Mouse (Mus musculus): Measurements from ENCODE around the gene Arhgap23.
A peak's percentile ranks its signal among the peaks of the same experiment; 100 is the strongest.

The Arhgap23 gene

GRCm38 (mm10) chr11:97506331-97506730, 91.0 kb downstream of the Arhgap23 start:
- no peak for DNase-seq (ENCODE audit: low spot score)

GRCm38 (mm10) chr11:97508198-97508597, 92.9 kb downstream of the Arhgap23 start:
- no peak for DNase-seq (ENCODE audit: low spot score)

GRCm38 (mm10) chr11:97509058-97509457, 93.7 kb downstream of the Arhgap23 start:
- DNase-seq (ENCODE audit: low spot score) = no peak

DNA sequence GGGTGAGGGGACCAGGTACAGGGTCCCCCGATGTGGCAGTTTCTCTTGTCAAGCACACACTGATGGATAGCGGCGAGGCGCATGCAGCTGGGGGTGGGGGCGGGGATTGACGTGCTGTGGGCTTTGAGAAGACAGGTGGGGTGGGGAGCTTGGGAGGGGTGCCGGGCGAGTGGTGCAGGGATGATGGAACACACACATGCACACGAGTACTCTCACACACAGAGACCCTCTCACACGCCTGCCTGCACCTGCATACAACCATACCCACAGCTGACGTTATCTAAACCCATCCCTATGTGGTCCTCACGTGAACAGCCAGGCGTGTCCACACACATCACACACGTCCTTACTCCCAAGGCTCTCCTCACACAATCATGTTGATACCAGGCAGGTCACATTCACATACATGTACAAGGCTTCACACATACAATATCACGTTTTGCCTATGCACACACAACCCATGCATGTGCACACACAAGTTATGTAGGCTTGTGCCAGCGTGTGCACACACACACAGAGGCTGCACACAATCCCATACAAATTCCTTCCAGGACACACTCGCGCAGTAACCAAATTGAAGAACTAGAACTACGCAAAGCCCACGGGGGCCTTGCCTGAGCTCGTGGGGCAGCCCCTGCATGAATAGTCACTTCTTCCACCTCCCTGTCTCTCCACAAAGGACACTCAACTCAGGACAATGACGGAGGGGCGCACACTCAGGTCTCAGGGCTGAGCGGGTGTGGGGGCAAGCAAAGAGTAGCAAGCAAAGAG, 94.6 kb downstream of the Arhgap23 start:
- no peak for DNase-seq (ENCODE audit: low spot score)

GRCm38 (mm10) chr11:97510966-97511660, 95.8 kb downstream of the Arhgap23 start:
- peak; percentile 48 for DNase-seq (ENCODE audit: low spot score)

- no peak for DNase-seq (ENCODE audit: low spot score)
These were observed 96.5 kb downstream of the Arhgap23 start for GRCm38 (mm10) chr11:97511661-97512369.

DNA sequence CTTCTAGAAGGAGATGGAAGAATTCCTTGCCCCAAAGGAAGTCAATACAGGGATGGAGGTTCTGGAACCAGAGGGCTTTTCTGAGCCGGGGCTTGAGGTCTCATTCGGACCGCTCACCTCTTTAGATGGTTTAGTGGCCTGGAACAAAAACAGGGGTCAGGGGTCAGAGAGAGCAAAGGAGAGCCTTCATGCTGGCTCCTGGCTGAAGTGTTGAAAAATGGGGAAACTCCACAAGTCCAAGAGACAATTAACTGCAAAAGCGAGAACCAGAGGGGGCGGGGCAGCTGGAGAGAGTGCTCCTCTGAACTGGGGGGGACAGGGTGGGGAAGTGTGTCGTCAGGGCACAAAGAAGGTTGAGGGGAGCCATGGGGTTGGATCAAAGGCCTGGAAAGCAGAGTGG, 97.2 kb downstream of the Arhgap23 start:
- DNase-seq (ENCODE audit: low spot score) = no peak

DNA sequence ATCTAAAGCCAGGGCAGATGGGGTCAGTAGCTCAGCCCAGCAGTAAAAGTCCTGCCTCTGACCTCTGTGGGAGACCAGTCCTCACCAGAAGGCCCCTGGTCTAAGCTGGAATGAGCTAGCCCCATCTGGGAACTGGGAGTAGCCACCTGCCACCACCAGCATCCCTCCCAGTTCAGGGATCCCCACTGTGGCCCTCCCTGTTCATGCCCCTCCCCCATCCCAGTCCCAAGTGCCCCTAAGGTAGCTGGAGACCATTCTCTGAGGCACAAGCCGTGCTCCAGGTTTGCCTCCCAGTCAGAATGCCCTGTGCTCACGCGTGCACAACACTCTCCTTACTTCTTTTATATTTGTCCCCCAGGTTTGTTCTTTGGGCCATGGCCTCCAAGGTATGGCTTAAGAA, 97.7 kb downstream of the Arhgap23 start:
- DNase-seq (ENCODE audit: low spot score) = no peak

GRCm38 (mm10) chr11:97520541-97520940, 105.2 kb downstream of the Arhgap23 start:
- no peak for DNase-seq (ENCODE audit: low spot score)

DNA sequence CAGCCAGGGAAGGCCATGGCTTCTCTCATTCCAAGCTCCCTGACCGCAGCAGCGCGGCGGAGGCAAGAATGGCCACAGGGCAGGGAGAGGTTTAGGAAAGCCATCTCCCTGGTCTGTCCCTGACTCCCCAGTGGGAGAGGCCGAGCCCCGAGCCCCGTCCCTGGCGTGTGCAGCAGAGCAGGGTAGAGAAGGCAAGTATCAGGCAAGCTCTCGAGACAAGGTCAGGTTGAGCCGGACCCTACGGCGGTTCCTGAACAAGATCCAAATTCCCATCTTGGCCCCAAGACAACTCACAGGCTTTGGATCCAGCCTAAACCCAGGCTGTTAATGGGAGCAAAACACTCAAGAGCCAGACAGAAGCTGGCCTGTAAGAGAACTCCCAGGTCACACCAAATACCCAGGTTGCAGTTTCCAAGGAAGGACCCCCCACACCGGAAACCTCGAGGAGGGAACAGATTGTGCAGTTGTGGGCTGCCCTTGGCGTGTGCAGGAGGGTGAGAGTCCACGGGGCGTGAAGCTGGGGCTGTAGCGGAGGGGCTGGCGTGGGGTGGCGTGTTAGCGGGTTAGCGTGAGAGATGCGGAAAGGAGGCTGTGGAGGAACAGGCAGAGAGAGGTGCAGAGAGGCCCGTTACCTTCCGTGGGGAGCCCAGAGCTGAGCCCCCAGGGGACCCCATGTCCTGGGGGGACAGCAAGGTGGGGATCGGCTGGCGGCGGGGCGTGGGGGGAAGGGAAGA, 106.6 kb downstream of the Arhgap23 start:
- DNase-seq (ENCODE audit: low spot score) = no peak

DNA sequence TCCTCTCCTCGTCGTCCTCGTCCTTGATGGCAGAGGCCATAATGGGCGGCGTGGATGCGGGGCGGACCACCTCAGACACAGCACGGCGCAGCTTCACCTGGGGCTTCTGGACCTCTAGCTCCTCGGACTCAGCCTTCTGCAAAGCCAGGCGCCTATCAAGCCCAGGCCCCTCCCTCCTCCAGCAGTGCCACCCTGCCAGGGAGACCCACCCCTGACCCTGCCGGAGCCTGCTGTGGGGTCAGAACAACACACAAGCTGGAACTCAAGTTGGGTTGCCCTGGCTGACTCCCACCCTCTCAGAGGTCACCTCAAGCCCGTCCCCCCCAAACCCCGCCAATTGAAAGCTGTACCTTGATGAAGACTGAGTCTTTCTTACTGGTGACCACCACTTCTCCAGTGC, 107.8 kb downstream of the Arhgap23 start:
- DNase-seq (ENCODE audit: low spot score) = no peak

- DNase-seq (ENCODE audit: low spot score) = no peak
These were observed 108.5 kb downstream of the Arhgap23 start for GRCm38 (mm10) chr11:97523827-97524261.

DNA sequence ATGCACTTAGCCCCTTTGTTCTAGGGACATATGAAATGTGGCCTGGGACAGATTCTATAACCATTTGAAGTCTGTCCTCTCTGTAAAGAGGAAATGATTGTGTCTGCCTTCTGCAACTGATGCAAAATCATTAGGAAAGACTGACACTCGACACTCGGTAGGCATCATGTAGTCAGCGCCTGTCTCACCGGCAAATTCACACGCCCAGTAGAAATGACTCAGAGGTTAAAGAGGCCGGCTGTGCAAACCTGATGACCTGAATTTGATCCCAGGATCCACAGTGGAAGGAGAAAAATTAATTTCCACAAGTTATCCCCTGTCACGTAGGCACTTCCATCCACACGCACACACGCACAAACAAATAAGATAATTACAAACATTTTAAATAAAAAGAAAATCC, 109.0 kb downstream of the Arhgap23 start:
- DNase-seq (ENCODE audit: low spot score) = no peak

DNA sequence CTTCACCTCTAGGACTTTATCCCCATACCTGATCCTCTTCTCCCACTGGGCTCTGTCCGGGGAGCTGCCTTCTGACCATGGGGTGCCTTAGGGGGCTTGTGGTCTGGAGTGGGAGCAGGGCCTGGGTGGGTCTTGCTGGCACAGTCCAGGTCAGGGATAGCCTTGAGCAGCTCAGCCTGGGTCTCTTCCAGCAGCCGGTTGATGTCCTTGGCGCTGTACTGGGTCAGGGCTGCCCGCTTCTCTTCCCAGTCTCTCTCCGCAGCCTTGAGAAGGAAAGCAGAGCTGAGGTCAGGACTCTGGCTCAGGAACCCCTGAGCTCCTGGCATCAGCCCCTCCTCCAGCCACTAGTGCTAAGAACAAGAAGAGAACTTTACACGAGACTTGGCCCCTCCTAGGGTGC, 110.0 kb downstream of the Arhgap23 start:
- DNase-seq (ENCODE audit: low spot score) = no peak

DNA sequence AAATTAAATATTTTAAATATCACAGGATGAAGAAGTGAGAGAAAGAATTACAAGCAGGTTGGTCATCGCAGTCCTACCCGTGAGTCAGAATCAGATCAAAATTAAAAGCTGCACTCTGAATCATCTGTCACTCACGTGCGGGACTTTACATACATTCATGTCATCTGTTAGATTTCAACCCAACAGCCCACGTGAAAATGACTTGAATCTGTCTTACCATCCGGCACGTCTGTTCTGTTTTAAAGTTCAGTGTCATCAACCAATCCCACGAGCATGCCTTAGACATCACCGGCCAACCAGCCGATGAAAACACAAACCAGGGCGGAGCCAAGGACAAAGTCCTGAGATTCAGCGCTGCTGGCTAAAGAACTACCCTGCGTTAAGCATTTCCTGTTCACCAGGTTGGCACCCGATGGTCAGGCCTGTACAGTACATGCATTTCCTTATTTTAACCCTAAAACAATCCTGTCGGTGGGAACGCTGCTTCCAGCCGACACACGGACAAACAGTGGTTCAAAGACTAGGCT, 113.0 kb downstream of the Arhgap23 start:
- DNase-seq (ENCODE audit: low spot score) = no peak

DNA sequence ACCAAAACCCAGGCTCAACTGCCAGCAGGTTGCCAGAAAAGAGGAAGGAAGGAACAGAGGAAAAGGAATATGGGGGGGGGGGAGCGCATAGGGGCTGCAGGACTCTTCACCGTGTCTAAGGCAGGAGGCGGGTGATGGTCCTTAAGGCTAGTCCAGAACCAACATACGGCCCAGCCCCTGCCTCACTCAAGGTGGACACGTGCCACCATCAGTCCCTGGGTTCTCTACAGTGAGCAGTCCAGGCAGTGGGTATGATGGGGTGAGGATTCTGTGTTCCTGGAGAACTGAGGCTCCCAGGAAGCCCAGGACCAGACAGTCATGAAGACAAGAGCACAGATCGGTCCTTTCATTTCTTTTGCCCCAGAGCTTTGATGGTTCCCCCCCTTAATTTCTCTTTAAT, 114.7 kb downstream of the Arhgap23 start:
- no peak for DNase-seq (ENCODE audit: low spot score)

DNA sequence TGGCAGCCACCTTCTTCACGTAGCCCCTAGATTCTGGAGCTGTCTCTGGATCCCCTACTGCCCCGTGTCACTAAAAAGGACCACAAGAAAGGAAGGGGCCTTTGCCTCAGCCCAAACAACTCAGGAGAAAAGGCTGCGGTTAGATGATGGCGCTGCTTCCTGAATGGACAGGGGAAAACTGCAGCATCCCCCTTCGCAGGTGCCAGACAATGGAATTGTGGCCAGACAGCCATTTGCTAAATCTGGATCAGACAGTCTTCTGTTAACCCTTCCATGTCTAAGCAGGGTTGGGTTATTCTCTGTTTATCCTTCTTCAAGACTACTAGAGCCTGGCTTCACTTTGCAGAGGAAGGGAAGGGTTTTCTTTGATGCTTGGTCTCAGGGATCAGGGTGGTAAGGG, 115.6 kb downstream of the Arhgap23 start:
- DNase-seq (ENCODE audit: low spot score) = no peak

DNA sequence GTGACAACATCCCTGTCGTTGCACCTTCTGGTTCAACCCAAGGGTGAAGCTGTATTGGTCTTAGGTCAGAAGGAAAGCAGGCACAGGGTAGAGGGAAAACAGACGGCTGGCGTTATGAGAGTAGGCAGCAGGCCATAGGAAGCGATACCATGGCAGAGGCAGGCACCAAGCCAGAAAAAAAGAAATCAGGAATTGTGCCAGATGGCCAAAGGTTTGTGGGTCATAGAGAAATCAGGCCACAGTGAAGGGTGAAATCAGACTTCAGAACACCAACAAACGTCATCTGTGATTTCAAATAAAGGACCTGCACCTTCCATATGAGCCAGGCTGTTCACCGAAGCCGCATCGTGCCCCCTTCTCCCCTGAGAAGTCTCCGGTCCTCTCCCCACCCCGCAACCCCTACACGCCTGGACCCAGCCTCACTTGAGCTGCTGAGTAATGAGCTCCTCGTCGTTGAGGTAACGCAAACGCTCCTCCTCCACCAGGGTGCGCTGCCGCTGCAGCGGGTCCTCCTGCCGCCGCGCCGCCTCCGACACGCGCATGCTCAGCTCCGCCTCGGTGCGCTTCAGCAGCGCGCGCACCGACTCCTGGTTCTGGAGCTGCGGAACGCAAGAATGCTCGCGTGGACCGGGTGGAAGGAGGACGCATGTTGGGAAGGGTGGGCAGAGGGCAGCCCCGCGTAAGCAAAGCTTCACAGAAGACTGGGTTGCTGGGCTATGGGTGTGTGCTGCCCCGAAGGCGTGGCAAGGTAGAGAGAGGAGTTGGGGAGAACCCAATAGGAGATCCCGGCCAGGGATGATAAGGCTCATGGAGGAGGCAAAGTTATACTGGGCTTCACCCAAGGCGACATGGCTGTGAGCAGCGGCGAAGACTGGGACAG, 116.3 kb downstream of the Arhgap23 start:
- peak; percentile 77 for DNase-seq (ENCODE audit: low spot score)

- DNase-seq (ENCODE audit: low spot score) = no peak
These were observed 117.0 kb downstream of the Arhgap23 start for GRCm38 (mm10) chr11:97532354-97532753.

DNA sequence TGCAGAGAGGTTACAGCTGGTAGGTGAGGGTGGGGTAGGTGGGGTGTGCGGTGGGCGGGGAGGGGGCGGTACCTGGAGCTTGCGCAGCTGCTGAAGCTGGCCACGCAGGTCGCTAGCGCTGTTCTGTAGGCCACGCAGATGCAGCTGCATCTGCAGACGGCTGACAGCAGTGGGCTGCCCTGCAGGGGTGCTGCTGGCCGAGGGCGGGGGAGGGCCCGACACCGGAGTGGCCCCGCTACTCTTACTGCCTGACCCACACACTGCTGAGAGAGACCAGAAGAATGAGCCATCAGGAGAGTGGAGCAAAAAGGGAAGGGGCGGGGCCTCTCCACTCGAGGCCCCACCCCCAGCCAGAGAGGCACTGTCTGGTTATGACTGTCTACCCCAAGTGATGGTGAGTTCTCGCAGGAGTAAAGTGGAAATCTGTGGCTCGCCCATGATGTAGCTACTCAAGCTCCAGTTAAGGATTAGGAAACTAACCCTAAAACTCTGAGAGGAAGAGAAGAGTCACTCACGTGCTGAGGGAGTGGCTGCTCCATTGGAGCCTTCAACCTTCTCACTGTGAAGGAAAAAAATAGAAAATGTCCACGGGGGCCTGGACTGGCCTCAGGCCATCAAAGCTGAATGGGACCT, 117.7 kb downstream of the Arhgap23 start:
- no peak for DNase-seq (ENCODE audit: low spot score)

DNA sequence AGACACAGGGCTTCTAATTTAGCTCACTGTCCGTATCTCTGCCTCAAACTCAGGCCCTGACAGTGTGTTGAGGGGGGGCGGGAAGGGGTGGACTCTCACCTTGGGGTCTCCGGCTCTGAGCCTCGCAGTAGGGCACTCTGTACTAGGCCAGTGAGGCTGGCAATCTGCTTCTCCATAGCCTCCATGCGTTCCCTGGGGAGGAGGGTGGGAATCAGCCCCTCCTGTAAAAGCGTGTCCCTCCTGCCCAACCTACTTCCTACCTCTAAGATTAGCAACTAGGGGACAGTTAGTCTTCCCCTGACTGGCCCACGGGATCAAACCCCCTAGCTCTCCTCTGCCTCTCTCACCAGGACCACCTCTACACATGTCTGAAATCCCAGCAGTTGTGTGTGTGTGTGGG, 118.3 kb downstream of the Arhgap23 start:
- DNase-seq (ENCODE audit: low spot score) = no peak
